Mouse (Mus musculus) heart, adult 9 months (tissue): ENCODE data around the gene Nckipsd.

ENCODE experiments used
- DNase-seq, 2 experiments: peaks; one replicate each; pipeline ENCODE4 v3.0.0; 2022; ENCODE audit warnings: low spot score in 2 of 2

The Nckipsd gene

GRCm38 (mm10) chr9:108848419-108848818, 40.3 kb downstream of the Nckipsd start:
- no peak for DNase-seq

GRCm38 (mm10) chr9:108852976-108853375, 44.8 kb downstream of the Nckipsd start, which contains the start of gene Slc26a6:
Gene Slc26a6 (plus strand): TSS chr9:108853283.
- peak; percentile 70 for DNase-seq

- peak; percentile 96 for DNase-seq
Observed at GRCm38 (mm10) chr9:108853635-108854240, 45.6 kb downstream of the Nckipsd start.

GRCm38 (mm10) chr9:108854241-108854696, 46.1 kb downstream of the Nckipsd start:
- DNase-seq: peak; percentile 82 to 84

- peak in 1 of 2 experiments; percentile 37 for DNase-seq
Observed at GRCm38 (mm10) chr9:108855335-108855734, 47.2 kb downstream of the Nckipsd start.

GRCm38 (mm10) chr9:108858792-108859527, 50.8 kb downstream of the Nckipsd start:
- no peak for DNase-seq
